Mouse (Mus musculus) urinary bladder, postnatal 4 days (tissue): Measurements from ENCODE around the gene Daam1.

Source experiments
- DNase-seq, 2 experiments: peaks; one replicate each; pipeline ENCODE4 v3.0.0; 2021 to 2022; ENCODE audit warnings: low spot score in 2 of 2

The Daam1 gene

GRCm38 (mm10) chr12:71898231-71898630, 67.4 kb downstream of the Daam1 start:
- no peak for DNase-seq

GRCm38 (mm10) chr12:71898666-71899520, 68.0 kb downstream of the Daam1 start:
- DNase-seq: no peak

DNA sequence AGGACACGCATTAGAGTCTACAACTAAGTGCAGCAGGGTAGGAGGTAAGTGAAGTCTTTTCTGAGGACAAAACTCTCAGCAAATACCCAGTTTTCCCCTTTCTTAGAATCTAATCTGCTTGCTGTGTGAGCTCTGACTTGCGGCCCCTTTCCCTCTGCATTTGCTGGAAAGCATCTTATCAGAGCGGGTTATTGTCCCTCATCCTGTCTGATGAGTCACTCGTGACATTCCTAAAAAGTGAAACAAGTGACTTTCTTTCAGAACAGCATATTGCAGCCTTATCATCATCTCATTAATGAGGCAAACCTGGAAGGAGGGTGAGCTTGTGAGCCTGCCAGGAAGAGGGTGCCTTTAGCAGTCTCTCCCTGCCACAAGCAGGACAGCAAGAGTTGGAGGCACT, 68.7 kb downstream of the Daam1 start:
- DNase-seq: no peak

DNA sequence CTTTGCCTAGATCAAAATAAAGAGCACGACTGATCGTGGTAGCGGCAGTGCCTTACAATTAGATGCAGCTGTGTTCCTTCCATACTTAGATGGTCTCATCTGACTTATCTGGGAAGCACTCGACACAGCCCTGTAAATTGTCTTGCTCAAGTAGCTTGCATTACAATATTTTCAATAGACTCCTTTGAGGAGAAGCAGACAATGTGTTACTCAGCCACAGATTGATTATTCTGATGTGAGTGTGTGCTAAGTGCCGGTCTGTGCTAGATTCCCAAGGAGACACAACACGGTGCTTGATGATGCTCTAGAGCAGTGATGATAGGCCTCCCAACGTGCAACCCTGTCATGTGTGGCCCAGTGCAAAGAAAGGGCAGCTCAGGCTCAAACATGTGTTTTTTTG, 70.3 kb downstream of the Daam1 start:
- DNase-seq: no peak

GRCm38 (mm10) chr12:71901859-71902258, 71.0 kb downstream of the Daam1 start:
- DNase-seq: no peak

GRCm38 (mm10) chr12:71902317-71902716, 71.4 kb downstream of the Daam1 start:
- DNase-seq: no peak

GRCm38 (mm10) chr12:71903218-71903617, 72.3 kb downstream of the Daam1 start:
- DNase-seq: no peak

DNA sequence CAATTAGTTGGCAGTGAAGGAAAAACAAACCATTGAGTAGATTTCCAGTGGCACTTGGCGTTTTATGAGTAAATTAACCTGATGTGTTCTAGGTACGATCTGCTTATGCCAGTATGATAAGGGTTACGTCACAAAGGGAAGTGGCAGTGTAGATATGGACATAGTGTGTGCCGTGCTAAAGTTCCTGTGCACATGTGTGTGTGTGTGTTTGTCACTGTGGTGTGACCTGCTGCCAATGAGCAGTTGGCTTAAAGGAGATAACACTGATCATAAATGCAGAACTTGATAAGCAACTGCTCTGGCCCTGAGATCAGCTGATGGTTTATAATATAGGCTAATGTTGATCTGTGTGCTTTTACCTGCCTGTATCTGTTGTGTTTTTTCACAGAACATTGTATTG, 73.4 kb downstream of the Daam1 start:
- no peak for DNase-seq

GRCm38 (mm10) chr12:71904926-71905325, 74.0 kb downstream of the Daam1 start:
- no peak for DNase-seq

DNA sequence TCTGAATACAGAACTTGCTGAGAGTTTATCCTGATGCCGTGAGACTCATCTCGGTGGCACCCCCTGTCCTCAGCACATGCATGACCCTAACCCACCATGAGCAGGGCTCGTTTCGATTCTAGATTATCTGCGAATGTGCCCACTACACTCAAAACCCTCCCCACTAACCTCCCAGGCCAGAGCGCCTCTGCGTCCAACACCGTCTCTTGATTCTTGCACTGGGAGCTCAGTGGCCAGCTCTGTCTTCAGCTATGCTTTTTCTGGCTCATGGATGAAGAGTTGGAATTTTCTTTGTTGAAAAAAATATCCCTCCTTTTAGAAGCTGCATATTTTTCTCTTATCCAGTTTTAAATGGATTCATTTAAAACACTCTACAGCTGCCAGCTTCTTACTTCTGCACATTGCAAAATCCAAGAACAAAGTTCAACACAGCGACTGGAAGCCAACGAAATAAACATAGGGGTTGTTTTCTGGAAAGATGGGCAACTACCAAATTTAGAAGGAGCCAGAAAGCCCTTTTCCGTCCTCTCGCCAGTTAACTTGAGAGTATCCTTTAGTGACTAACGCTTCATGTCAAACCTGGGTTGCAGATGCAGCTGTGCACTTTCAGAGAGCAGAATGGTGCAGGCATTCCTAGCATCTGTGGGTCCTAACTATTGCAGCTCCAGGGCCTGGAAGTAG, 74.9 kb downstream of the Daam1 start:
- no peak for DNase-seq

DNA sequence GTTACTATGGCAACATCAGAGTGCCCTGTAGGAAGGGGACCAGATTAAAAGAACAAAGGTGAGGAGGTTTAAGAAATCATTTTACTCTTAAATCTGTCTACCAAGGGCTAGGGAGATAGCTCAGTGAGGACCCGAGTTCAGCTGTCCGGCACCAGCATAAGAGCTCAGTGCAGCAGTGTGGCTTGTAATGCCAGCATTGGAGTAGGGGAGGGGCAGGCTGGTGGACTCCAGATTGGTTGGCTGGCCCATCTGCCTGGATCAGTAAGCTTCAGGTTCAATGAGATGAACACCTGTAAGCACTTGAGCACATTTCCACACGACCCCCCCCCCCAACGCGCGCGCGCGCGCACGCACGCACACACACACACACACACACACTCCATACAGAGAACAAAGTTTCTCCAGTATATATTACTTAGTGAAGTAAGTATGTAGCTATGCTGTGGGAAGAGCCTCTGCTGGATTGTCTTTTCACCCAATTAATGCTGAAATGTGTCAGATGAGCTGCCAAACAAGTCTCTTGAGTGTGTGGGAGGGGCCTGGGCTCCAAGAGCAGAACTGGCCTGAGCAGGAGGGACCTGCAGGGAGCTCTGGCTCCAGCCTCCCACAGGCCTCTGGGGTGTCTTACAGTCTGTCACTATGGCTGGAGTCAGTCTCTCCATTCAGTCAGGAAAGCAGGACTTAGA, 75.8 kb downstream of the Daam1 start:
- DNase-seq: no peak

- no peak for DNase-seq
These were observed 78.1 kb downstream of the Daam1 start for GRCm38 (mm10) chr12:71908984-71909383.

- no peak for DNase-seq
These were observed 79.4 kb downstream of the Daam1 start for GRCm38 (mm10) chr12:71910246-71910645.

DNA sequence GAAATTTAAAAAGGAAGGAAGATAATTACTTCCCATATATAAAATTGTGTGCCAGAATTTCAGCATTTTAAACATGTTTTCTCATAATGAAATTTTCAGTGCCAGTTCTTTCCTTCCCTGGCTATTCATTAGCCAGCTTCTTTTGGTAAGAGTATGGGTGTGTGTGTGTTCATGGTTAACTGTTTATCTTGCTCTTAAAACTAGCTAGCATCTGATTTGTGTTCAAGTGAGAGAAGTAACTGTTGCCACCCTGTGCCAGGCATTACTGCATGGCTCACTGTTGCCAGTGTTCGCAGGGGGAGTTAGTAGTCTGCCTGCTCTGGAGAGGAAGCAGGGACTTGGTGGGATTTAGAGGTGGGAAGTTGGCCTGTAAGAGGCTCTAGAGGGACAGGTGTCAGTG, 81.4 kb downstream of the Daam1 start:
- DNase-seq: no peak

DNA sequence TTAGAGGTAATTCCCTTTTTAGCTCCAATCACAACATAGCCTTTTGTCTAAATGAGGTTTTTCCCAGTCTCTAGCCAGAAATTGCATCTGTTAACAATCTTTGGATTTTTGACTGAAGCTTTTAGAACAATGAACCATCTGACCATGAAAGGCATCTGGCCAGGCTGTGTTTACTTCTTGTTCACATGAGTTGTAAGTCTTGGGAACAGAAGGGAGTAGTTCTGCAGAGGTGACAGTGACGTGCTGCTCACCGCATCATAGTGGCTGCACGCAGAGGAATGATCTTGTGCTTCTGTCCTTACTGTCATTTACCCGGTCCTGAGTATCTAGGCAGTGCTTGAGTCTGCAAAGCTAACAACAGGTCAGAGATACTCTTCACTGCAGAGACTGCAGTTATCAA, 88.3 kb downstream of the Daam1 start:
- DNase-seq: no peak

DNA sequence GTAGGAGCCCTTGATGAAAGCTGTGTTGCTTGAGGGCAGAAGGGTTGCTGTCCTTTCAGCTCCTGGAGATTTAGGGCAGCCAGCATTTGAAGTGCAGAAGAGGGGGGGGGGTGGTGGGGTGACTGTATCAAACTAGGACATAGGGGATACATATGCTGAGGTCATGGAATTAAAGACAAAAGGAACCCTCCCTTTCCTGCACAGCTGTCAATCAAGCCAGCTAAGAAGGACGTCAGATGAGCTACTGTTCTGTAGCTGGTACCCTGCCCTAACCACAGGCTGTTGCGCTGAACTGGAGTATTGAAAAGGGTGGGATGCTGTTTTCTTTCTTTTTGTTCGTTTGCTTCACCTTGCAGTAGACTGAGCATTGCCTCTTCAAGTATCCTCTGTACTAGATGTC, 89.1 kb downstream of the Daam1 start:
- DNase-seq: no peak

DNA sequence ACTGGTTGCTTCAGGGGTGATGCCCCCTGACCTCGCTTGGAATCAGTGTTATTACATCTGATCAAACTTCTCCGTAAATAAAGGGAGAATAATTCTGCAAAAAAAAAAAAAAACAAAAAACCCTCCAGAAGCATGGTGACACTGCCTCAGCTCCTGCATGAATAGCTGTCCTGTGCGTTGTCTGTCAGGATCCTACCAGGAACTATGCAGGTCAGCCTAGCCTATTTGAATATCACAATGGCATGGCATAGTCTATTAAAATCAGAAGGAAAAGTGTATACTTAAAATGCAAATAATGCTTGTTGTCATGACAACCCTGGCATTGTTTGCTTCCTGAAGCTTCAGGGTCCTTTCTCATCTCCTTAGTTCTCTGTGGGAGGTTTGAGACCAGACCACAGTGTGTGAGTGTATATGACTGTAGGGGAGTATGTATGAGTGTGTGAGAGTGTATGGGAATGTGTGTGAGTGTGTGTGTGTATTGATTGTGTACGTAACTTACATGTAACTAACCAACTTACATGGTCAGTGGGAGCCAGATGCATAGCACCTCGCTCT, 92.0 kb downstream of the Daam1 start:
- no peak for DNase-seq

GRCm38 (mm10) chr12:71924978-71925529, 94.2 kb downstream of the Daam1 start:
- no peak for DNase-seq

- no peak for DNase-seq
These were observed 95.3 kb downstream of the Daam1 start for GRCm38 (mm10) chr12:71925990-71926700.

GRCm38 (mm10) chr12:71928092-71928491, 97.2 kb downstream of the Daam1 start:
- no peak for DNase-seq

DNA sequence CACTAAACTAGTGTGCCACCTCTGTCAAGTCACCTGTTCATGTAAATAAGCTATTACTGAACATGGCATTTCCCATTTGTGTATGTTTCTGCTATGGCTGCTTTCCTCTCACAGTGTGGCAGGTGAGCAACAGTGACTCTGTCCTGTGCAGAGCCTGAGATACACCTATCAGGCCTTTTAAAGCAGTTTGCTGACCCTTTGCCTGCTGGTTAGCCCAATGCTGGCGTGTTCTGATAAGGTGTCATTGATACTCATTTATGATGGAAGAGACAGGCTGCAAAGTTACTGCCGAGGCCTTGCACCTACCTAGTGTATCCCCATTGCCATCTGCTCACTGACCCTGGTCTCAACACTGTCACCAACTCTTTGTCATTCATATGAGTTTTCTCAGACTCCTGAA, 99.0 kb downstream of the Daam1 start:
- no peak for DNase-seq
